Mouse (Mus musculus): ENCODE data around the gene Denr.

Denr gene

GRCm38 (mm10) chr5:123906976-123907630 is at the start of gene Denr:
Denr (plus strand) TSS chr5:123907175.
- DNase-seq (ENCODE audit: low read depth, low spot score) = peak; percentile 99

GRCm38 (mm10) chr5:123858798-123859197 is 48.2 kb upstream of the Denr start:
- no peak for DNase-seq (ENCODE audit: low read depth, low spot score)

DNA sequence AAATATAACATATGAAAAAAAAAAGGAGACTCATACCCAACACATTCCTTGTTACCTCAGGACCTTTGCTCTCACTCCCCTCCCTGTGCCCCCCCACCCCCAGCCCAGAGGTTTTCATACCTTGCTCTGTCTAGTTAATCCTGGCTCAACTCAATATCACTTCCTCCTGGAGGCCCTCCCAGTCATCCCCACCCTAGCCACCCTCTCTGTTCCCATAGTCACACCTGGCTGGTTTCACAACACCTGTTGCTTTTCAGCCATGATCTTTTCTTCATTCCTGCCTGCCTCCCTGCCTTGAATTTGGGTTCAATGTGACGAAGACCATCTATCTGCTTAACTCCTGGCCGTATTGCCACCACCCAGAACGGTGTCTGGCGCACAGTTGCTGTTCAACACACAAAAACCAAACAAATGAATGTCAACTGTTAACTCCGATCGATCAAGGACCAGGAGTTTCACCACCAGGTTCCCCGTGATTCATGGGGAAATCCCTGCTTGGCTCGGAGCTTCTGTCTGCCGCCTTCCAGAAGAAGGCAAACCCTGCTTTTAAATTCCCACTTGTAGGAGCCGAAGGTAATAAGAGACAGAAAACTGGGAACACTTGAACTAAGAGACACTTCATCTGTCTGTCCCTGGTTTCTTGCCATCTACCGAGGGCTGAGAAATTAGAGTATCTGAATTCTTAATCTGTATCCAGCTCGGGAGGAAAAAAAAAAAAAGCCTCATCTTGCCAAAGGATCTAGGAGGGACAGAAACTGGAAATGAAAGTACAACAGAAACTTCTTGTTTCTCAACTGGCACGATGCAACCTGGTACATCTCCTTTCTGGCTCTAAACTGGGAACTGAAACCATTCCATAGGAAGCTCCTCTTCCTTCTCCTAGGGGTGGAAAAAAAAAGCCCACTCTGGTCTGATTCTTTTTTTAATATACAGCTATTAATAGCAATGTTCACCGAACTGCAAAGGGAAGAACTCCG is 44.3 kb upstream of the Denr start:
- DNase-seq (ENCODE audit: low read depth, low spot score) = peak; percentile 56

DNA sequence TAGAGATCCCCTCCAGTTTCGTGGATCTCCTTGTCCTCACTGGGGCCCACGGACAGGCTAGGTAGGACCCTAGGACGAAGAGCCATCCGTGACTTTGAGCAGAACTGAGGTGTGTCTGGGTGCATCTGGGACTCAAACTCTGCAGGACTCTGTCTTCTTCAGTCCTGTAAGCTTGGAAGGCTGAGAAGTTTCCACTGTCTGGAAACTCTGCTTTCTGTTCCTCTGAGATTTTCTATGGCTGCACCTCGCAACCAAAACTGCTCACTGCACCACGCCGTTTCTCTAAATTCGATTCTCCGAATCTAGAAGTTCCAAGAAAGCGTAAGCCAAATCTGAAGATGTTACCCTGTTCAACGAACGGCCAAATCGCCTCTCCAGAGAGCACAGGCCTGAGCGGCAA is 43.0 kb upstream of the Denr start:
- no peak for DNase-seq (ENCODE audit: low read depth, low spot score)

DNA sequence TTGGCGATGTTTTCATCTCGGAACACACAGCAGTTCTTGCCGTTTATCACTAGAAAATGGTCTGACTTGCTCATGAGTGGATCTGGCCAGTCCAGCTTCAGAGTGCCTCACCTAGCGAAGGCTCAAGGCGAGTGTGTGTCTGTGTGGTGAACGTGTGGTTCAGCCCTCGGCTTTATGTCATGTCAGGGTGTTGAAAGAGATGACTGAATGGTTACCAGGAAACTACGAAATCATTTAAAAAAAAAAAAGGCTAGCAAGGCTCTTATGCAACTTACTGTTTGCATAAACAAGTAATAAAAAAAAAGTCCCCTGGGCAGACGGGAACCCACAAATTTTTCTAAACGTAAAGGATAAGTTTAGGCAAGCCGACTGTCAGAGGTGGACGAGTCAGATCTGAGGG is 41.6 kb upstream of the Denr start, which contains the start of gene Hcar2:
Gene Hcar2, minus strand, starts transcription at position 135 of the 400 bp plus-strand sequence.
- DNase-seq (ENCODE audit: low read depth, low spot score) = no peak

DNA sequence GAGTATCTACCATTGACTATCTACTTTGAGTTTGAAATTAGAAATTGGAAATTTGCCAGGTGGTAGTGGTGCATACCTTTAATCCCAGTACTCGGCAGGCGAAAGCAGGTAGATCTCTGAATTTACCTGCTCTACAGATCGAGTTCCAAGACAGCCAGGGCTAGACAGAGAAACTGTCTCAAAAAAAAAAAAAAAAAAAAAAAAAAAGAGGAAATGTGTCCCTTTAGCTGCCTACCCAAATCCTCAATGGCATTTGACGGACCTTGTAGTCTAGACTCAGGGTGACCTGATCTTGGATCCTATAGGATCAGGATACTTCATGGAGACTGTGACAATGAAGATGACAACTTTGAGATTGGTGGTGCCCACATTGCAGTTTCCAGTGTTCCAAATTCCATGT is 40.5 kb upstream of the Denr start:
- no peak for DNase-seq (ENCODE audit: low read depth, low spot score)

- no peak for DNase-seq (ENCODE audit: low read depth, low spot score)
These were observed 37.4 kb upstream of the Denr start for GRCm38 (mm10) chr5:123869615-123870014.

DNA sequence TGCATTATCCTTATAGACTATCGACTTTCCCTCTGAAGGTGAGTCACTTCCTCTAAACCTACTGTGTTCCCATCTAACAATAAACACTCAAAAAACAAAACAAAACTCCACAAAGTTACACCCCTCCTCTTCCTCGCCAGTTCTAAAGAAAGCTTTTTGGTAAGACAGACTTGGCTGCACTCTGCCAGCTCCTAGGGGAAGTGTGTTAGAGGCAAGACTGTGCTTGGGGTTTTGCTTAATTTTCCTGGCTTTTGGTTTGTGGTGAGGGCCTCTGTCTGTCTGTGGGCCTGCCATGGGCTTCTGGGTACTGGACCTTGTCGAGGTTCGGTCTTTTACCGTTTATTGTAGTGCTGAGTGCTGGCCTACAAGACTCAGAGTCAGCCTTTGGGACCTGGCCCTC is 32.8 kb upstream of the Denr start:
- DNase-seq (ENCODE audit: low read depth, low spot score) = no peak

DNA sequence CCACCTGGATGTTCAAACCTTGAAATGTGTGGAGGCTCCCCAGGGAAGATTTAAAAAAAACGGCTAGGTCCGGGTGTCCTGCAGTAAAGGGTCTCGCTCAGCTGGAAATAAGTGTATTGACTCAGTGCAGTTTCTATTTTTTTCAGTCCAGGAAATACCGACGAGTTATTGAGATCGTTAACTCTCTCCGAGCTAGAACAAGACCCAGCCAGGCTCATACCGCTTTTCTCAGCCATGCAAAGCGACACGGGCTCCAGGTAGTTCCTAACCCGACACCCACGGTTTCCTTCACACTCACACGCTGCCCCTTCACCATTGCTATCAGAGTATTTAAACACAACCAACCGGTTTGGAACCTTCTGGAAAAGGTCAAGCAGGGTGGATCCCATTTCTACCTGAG is 28.9 kb upstream of the Denr start:
- no peak for DNase-seq (ENCODE audit: low read depth, low spot score)

DNA sequence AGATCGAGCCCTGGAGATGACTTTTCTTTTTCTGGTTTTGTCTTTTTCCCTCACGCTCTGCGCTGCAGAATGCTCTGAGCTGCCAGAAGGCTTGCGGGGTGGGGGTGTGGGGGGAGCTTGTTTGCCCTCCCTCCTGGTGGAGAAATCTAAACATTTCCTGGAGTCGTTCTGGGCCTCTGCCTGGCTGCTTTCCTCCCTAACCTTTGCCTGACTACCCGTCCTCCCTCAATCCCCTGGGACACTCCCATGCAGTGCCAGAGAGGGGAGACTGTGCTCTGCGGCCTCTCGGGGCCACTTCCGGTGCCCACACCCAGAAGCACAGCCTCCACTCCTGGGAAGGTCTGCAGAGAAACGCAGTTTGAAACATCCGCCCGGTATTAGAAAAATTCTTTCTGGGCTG is 27.0 kb upstream of the Denr start, which contains the start of gene Hcar1:
Gene Hcar1, minus strand, starts transcription at position 93 of the 400 bp plus-strand sequence.
- DNase-seq (ENCODE audit: low read depth, low spot score) = no peak

DNA sequence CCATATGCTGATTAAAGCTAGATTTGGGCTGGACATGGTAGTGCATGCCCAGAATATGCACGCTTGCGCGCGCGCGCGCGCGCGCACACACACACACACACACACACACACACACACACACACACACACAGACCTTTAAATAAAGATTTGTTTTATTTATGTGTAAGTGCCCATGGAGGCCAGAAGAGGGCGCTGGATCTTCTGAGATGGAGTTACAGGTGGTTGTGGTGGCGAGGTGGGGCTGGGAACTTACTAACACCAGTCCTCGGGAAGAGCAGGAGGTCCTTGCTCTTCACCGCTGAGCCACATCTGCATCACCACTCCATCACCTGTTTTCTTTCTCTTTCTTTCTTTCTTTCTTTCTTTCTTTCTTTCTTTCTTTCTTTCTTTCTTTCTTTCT is 26.2 kb upstream of the Denr start:
- no peak for DNase-seq (ENCODE audit: low read depth, low spot score)

DNA sequence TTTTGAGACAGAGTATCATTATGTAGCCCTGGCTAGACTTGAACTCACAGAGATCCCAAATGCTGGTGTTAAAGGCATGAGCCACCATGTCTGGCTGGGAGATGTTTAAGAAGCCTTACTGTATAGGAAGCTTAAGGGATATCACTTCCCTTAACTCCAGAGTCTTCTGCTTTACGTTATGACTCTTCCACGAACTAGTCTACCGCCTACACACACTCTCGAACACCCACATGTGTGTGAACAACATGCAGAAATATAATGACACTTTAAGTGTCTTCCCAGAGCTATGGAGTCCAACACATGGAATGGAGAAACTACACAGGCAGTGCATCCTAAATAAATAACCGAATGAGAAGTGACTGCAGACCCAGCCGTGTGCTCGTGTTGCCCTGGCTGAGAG is 23.1 kb upstream of the Denr start:
- DNase-seq (ENCODE audit: low read depth, low spot score) = no peak

- no peak for DNase-seq (ENCODE audit: low read depth, low spot score)
These were observed 22.6 kb upstream of the Denr start for GRCm38 (mm10) chr5:123884332-123884731.

GRCm38 (mm10) chr5:123886365-123886764 is 20.6 kb upstream of the Denr start:
- DNase-seq (ENCODE audit: low read depth, low spot score) = no peak

DNA sequence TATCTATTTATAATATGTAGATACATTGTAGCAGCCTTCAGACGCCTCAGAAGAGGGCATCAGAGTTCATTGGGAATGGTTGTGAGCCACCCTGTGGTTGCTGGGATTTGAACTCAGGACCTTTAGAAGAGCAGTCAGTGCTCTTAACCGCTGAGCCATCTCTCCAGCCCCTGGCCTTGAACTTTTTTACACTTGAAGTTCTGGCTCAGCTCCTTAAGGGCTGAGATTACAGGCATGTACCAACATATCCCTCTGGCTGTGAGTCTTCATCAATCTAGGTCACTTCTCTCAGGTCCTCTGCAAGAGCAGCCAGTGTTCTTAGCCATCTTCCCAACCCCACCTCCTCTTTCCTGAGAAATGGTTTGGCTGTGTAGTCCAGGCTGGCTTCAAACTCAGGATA is 16.7 kb upstream of the Denr start:
- DNase-seq (ENCODE audit: low read depth, low spot score) = no peak

DNA sequence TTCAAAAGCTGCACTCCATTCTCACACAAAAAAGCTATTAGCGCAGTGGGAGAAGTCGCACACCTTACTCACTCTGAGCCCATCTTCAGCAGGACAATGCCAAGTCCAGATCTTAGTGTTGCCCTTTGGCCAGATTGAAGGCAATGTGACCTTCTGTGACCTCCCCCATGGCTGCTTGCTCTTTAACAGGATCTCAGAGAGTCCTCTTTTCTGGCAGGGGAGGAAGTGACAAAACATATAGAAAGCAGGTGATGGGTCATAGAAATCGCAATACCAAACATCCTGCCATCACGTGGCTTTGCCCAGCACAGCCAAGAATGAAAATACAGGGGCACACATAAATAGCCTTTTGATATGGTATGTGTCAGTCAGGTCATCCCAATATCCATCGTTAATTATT is 16.0 kb upstream of the Denr start:
- DNase-seq (ENCODE audit: low read depth, low spot score) = no peak

DNA sequence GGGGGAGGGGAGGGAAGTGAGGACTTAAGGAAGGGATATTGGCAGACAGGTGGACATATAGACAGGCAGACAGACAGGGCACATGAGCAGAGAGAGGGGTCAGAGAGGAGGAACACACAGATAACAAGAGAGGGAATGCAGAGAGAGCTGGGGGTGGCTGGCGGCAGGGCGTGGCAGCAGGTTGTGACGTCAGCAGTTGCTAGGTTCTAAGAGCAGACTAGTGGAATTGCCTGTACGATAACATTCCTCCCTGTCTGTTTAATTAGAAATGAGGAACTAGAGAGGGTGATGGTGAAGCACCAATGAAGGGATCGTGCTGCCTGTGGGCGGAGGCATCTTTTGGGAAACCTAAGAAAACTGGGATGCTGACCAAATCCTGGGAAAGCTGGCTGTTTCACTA is 15.3 kb upstream of the Denr start:
- peak; percentile 70 for DNase-seq (ENCODE audit: low read depth, low spot score)

DNA sequence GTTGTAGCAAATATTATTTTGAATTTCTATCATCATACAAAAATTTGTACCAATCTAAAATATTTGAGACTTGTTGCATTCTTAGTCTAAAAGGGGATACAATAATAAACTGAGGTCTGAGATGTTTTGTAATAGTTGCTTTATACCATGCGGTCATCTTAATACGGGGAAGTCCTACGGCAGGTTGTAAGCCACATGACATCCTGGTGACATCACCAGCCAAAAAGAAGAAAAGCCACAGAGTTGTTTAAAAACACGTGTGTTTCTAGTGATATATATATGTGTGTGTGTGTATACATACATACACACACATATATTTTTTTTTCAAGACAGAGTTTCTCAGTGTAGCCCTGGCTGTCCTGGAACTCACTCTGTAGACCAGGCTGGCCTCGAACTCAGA is 13.5 kb upstream of the Denr start:
- no peak for DNase-seq (ENCODE audit: low read depth, low spot score)

DNA sequence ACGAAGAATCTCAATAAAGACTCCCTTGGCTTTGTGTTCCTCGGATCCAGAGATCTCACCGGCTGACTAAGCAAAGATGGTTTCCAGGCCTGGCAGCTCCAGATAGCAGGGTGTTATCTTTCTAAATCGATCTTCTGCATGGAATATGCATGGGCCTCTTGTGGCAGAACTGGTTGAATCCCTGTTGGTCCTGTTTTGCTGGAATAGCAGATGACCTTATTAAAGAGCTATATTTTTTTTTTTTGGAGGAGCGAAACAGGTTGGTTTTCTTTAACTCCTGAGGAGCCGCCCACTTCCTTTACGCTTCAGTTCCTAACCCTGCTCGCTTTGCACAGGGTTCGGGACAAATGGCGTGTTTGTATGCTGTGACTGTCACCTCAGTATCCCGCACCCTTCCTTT is 10.6 kb upstream of the Denr start:
- no peak for DNase-seq (ENCODE audit: low read depth, low spot score)

DNA sequence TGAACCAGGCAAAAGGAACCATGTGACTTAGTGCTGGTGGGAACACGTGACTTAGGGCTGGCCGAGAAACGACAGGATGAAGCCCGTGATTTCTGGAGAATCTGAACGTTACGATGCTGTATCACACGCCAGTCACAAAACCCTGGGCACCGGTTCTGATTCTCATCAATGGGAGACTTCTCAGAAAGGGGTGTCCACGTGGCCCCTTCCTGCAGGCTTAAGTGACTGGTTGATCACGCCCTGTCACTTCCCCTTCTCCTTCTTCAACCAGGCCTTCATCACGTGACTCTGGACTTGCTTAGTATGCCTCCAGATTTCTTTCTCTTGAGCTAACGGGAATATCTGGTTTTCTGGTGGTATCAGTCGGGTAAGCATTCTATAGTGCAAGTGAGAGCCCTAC is 9.6 kb upstream of the Denr start:
- no peak for DNase-seq (ENCODE audit: low read depth, low spot score)

DNA sequence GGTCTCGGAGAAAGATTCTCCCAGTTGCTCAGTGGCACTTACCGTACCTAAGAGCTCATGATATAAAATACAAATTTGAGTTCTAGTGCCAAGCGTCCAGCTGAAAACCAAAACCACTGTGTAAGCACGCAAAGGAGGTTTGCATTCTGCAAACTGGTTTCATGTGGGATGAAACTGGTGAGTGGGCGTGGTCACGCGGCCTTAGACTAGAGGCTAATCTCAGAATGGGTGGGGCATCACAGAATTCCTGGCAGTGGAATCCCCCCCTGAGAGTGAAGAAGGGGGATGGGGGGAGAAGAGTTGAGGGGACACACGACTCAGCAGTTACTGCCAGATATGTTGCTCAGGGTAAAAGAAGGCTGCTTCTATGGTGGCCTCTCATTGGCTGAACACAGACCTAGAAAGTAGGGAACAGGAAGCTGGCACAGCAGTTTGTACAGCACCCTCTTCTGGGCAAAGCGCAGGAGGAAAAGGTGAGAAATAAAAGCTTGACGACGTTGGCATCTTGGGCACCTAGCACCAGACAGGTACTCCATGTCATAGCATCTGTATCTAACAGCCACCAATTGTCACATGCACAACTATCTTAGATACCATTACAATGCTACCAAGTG is 2.8 kb upstream of the Denr start:
- DNase-seq (ENCODE audit: low read depth, low spot score) = peak; percentile 35

Data from A20 (cell line).